Mouse (Mus musculus): ENCODE measurements around the gene Lcmt2. TPM values are rescaled to one million over a fixed set of nuclear protein-coding genes. Genes with fewer than 3 reads are reported as not detected.

Gene Lcmt2
- 1.7 and 2.5 TPM in 2 replicates for total RNA-seq (2015; ENCODE audit: low replicate concordance)
- total RNA-seq (2017; ENCODE audit: low replicate concordance) = 2.0 and 4.0 TPM in 2 replicates

GRCm38 (mm10) chr2:121140018-121140882, at the start of gene Lcmt2, which contains the start of gene Adal:
Lcmt2 (minus strand) TSS chr2:121140653.
Adal (plus strand) TSS chr2:121140428.
- ATAC-seq (replicated peaks; ENCODE audit: low FRiP score, poor library complexity, severe bottlenecking) = peak; percentile 86

GRCm38 (mm10) chr2:121188530-121188929, 48.1 kb upstream of the Lcmt2 start:
- no peak for ATAC-seq (replicated peaks; ENCODE audit: low FRiP score, poor library complexity, severe bottlenecking)

GRCm38 (mm10) chr2:121184142-121184541, 43.7 kb upstream of the Lcmt2 start:
- no peak for ATAC-seq (replicated peaks; ENCODE audit: low FRiP score, poor library complexity, severe bottlenecking)

- no peak for ATAC-seq (replicated peaks; ENCODE audit: low FRiP score, poor library complexity, severe bottlenecking)
Measured at GRCm38 (mm10) chr2:121183431-121183830, 43.0 kb upstream of the Lcmt2 start.

GRCm38 (mm10) chr2:121178828-121179479, 38.5 kb upstream of the Lcmt2 start:
- no peak for ATAC-seq (replicated peaks; ENCODE audit: low FRiP score, poor library complexity, severe bottlenecking)

- peak; percentile 85 for ATAC-seq (replicated peaks; ENCODE audit: low FRiP score, poor library complexity, severe bottlenecking)
Measured at GRCm38 (mm10) chr2:121170980-121171742, 30.7 kb upstream of the Lcmt2 start, which contains the start of gene Zscan29. Zscan29 (minus strand) TSS chr2:121171125.

- peak; percentile 58 for ATAC-seq (replicated peaks; ENCODE audit: low FRiP score, poor library complexity, severe bottlenecking)
Measured at GRCm38 (mm10) chr2:121170481-121170971, 30.1 kb upstream of the Lcmt2 start, which contains the start of gene Tubgcp4. Tubgcp4 (plus strand) TSS chr2:121170654.

GRCm38 (mm10) chr2:121169902-121170301, 29.4 kb upstream of the Lcmt2 start:
- 0 out of 2 replicates have a peak, but pooled peaks have one; percentile 12 for ATAC-seq (replicated peaks; ENCODE audit: low FRiP score, poor library complexity, severe bottlenecking)

GRCm38 (mm10) chr2:121169173-121169572, 28.7 kb upstream of the Lcmt2 start:
- ATAC-seq (replicated peaks; ENCODE audit: low FRiP score, poor library complexity, severe bottlenecking) = no peak

GRCm38 (mm10) chr2:121153100-121153499, 12.6 kb upstream of the Lcmt2 start:
- ATAC-seq (replicated peaks; ENCODE audit: low FRiP score, poor library complexity, severe bottlenecking) = peak; percentile 66; the same call in 1 of the 2 replicates

- ATAC-seq (replicated peaks; ENCODE audit: low FRiP score, poor library complexity, severe bottlenecking) = no peak
Measured at GRCm38 (mm10) chr2:121149679-121150078, 9.2 kb upstream of the Lcmt2 start.

GRCm38 (mm10) chr2:121142415-121142814, 2.0 kb upstream of the Lcmt2 start:
- no peak for ATAC-seq (replicated peaks; ENCODE audit: low FRiP score, poor library complexity, severe bottlenecking)

GRCm38 (mm10) chr2:121141216-121142035, 973 bp upstream of the Lcmt2 start:
- ATAC-seq (replicated peaks; ENCODE audit: low FRiP score, poor library complexity, severe bottlenecking) = no peak

- ATAC-seq (replicated peaks; ENCODE audit: low FRiP score, poor library complexity, severe bottlenecking) = peak; percentile 58
Measured at GRCm38 (mm10) chr2:121139266-121140017, 1.0 kb downstream of the Lcmt2 start.

GRCm38 (mm10) chr2:121137371-121137770, 3.1 kb downstream of the Lcmt2 start:
- no peak for ATAC-seq (replicated peaks; ENCODE audit: low FRiP score, poor library complexity, severe bottlenecking)

GRCm38 (mm10) chr2:121132822-121133221, 7.6 kb downstream of the Lcmt2 start:
- ATAC-seq (replicated peaks; ENCODE audit: low FRiP score, poor library complexity, severe bottlenecking) = no peak

- no peak for ATAC-seq (replicated peaks; ENCODE audit: low FRiP score, poor library complexity, severe bottlenecking)
Measured at GRCm38 (mm10) chr2:121128865-121129620, 11.4 kb downstream of the Lcmt2 start.
